Comparison of ENCODE assay signal across 25 mouse cellular contexts in the genomic region with DNA sequence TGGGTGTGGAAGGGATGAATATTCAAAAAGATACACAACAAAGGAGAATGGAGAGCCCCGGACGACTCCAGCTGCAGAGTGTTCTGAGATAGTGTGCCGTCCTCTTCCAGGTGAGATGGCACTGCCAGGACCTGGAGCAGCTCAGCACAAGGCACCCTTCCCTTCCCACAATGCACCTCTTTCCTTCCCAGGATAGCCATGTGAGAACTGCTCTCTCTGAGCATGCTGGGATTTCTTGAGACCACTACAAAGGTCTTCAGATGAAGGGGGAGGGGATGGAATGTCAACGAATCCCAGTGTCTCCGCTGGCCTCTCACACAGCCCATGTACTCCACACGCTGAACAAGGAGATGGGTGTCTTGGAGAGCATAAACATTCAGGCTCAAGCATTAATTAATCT. TPM values are rescaled to one million over a fixed set of nuclear protein-coding genes. Genes with fewer than 3 reads are reported as not detected.
DNase-seq lines count a peak whose midpoint lies in the region; ATAC-seq and TF ChIP-seq lines count a peak whose summit lies in the region.
"Had no signal": no experiment of that assay in that cellular context is flagged by ENCODE, and none has a peak within 500 bp of the region (broad histone marks: within the 10 kb centered on the region; RNA-seq: fewer than 3 reads in every experiment).

No protein-coding gene starts in this region.

- peak; percentile 30; the same call in 1 of the 2 replicates for ATAC-seq in midbrain, embryonic 11.5 days (ENCODE audit: low FRiP score)
- no peak for ATAC-seq in midbrain, embryonic 15.5 days (replicated peaks)
- no peak for ATAC-seq in lung, postnatal 0 days
- ATAC-seq in forebrain, postnatal 0 days, result no peak
- ATAC-seq: activated CD4-positive, CD25-positive, alpha-beta regulatory T cell, adult 4 months; CD4-positive, CD25-positive, alpha-beta regulatory T cell, adult 4 months; forebrain, embryonic 13.5 days; forebrain, embryonic 15.5 days; Patski had no signal

- DNase-seq in midbrain, embryonic 11.5 days (ENCODE audit: low spot score, missing footprints), result no peak
- peak; percentile 60 for DNase-seq in R1 (ENCODE audit: low read depth, low spot score)
- no peak for DNase-seq in lung, postnatal 0 days (ENCODE audit: low spot score)
- DNase-seq in forebrain, postnatal 0 days, result no peak
- DNase-seq: adrenal gland, adult 8-10 months; adrenal gland, postnatal 14 days; adrenal gland, postnatal 36 days; B cell, adult 2 months; cerebellum, adult 11-12 months; cerebellum, adult 2 months; cerebellum, adult 9-10 months; cerebellum, postnatal 10 days; cerebellum, postnatal 25 days had no signal

- no peak overlapping the region for H3K27ac ChIP-seq in midbrain, embryonic 11.5 days (ENCODE audit: low read depth, low read length)
- no peak overlapping the region for H3K27ac ChIP-seq in midbrain, embryonic 15.5 days
- no peak overlapping the region for H3K27ac ChIP-seq in lung, postnatal 0 days (ENCODE audit: low read length)
- no peak overlapping the region for H3K27ac ChIP-seq in forebrain, postnatal 0 days (ENCODE audit: low read depth, low read length)
- H3K27ac ChIP-seq: embryonic facial prominence, embryonic 10.5 days; embryonic facial prominence, embryonic 12.5 days; forebrain, embryonic 13.5 days; forebrain, embryonic 15.5 days had no signal

- no peak for TF ChIP-seq EP300 in lung, postnatal 0 days (IDR thresholded peaks at IDR 0.05)

- no peaks in the 10 kb centered on the region for H3K36me3 ChIP-seq in midbrain, embryonic 11.5 days (ENCODE audit: control insufficient read depth, insufficient read depth, low read length)
- H3K36me3 ChIP-seq in midbrain, embryonic 15.5 days (replicated peaks), result no peaks in the 10 kb centered on the region
- H3K36me3 ChIP-seq in lung, postnatal 0 days (ENCODE audit: insufficient read depth, low read length), result 0 out of 2 replicates have a peak, but pooled peaks cover 13% of the 10 kb centered on the region
- H3K36me3 ChIP-seq in forebrain, postnatal 0 days (ENCODE audit: insufficient read depth), result no peaks in the 10 kb centered on the region
- H3K36me3 ChIP-seq: embryonic facial prominence, embryonic 10.5 days; embryonic facial prominence, embryonic 12.5 days; forebrain, embryonic 15.5 days; G1E had no signal

- H3K9me3 ChIP-seq in midbrain, embryonic 11.5 days (ENCODE audit: control insufficient read depth, low read length), result no peaks in the 10 kb centered on the region
- H3K9me3 ChIP-seq in midbrain, embryonic 15.5 days, result no peaks in the 10 kb centered on the region
- H3K9me3 ChIP-seq in lung, postnatal 0 days (ENCODE audit: low read length), result no peaks in the 10 kb centered on the region
- H3K9me3 ChIP-seq in forebrain, postnatal 0 days (ENCODE audit: low read length), result no peaks in the 10 kb centered on the region
- H3K9me3 ChIP-seq: embryonic facial prominence, embryonic 10.5 days; embryonic facial prominence, embryonic 12.5 days; forebrain, embryonic 13.5 days; forebrain, embryonic 15.5 days; G1E had no signal

- TF ChIP-seq CTCF in lung, postnatal 0 days (IDR thresholded peaks at IDR 0.05), result no peak
- no peak for TF ChIP-seq CTCF in forebrain, postnatal 0 days (IDR thresholded peaks at IDR 0.05; ENCODE audit: low read depth)

- 73% methylated on average over 6 of the region's 6 CpGs for WGBS in midbrain, embryonic 11.5 days
- 60% methylated on average over 6 of the region's 6 CpGs for WGBS in midbrain, embryonic 15.5 days
- 52% methylated on average over 6 of the region's 6 CpGs for WGBS in lung, postnatal 0 days
- WGBS in forebrain, postnatal 0 days, result 69% methylated on average over 6 of the region's 6 CpGs

- no peak overlapping the region for H3K4me2 ChIP-seq in midbrain, embryonic 11.5 days
- H3K4me2 ChIP-seq in midbrain, embryonic 15.5 days, result no peak overlapping the region
- no peak overlapping the region for H3K4me2 ChIP-seq in lung, postnatal 0 days (replicated peaks; ENCODE audit: low read depth, low read length)
- H3K4me2 ChIP-seq in forebrain, postnatal 0 days (ENCODE audit: low read depth), result no peak overlapping the region
- H3K4me2 ChIP-seq: embryonic facial prominence, embryonic 12.5 days; forebrain, embryonic 13.5 days; forebrain, embryonic 15.5 days had no signal

- no peak overlapping the region for H3K9ac ChIP-seq in midbrain, embryonic 11.5 days (ENCODE audit: low read length)
- no peak overlapping the region for H3K9ac ChIP-seq in midbrain, embryonic 15.5 days
- H3K9ac ChIP-seq in lung, postnatal 0 days (replicated peaks; ENCODE audit: low read depth), result no peak overlapping the region
- H3K9ac ChIP-seq in forebrain, postnatal 0 days, result no peak overlapping the region
- H3K9ac ChIP-seq: embryonic facial prominence, embryonic 12.5 days; forebrain, embryonic 13.5 days; forebrain, embryonic 15.5 days had no signal

- no peaks in the 10 kb centered on the region for H3K27me3 ChIP-seq in midbrain, embryonic 11.5 days (ENCODE audit: control insufficient read depth, insufficient read depth, low read length)
- H3K27me3 ChIP-seq in midbrain, embryonic 15.5 days (replicated peaks), result no peaks in the 10 kb centered on the region
- H3K27me3 ChIP-seq in lung, postnatal 0 days (replicated peaks; ENCODE audit: insufficient read depth, low read length), result no peaks in the 10 kb centered on the region
- H3K27me3 ChIP-seq in forebrain, postnatal 0 days (ENCODE audit: insufficient read depth, low read length), result no peaks in the 10 kb centered on the region
- H3K27me3 ChIP-seq: CH12.LX; embryonic facial prominence, embryonic 12.5 days; forebrain, embryonic 13.5 days; forebrain, embryonic 15.5 days; Patski had no signal

- H3K4me1 ChIP-seq in midbrain, embryonic 11.5 days (ENCODE audit: control insufficient read depth, insufficient read depth, low read length), result no peaks in the 10 kb centered on the region
- no peaks in the 10 kb centered on the region for H3K4me1 ChIP-seq in midbrain, embryonic 15.5 days
- no peaks in the 10 kb centered on the region for H3K4me1 ChIP-seq in lung, postnatal 0 days (ENCODE audit: insufficient read depth, low read depth, low read length)
- no peaks in the 10 kb centered on the region for H3K4me1 ChIP-seq in forebrain, postnatal 0 days (ENCODE audit: insufficient read depth)
- H3K4me1 ChIP-seq: embryonic facial prominence, embryonic 10.5 days; embryonic facial prominence, embryonic 12.5 days; forebrain, embryonic 13.5 days; forebrain, embryonic 15.5 days had no signal

- H3K4me3 ChIP-seq in midbrain, embryonic 11.5 days (ENCODE audit: low read depth, low read length), result no peak overlapping the region
- H3K4me3 ChIP-seq in midbrain, embryonic 15.5 days, result no peak overlapping the region
- no peak overlapping the region for H3K4me3 ChIP-seq in lung, postnatal 0 days (ENCODE audit: low read depth, low read length)
- H3K4me3 ChIP-seq in forebrain, postnatal 0 days (ENCODE audit: low read depth, low read length), result no peak overlapping the region
- H3K4me3 ChIP-seq: embryonic facial prominence, embryonic 10.5 days; embryonic facial prominence, embryonic 12.5 days; forebrain, embryonic 13.5 days; forebrain, embryonic 15.5 days had no signal

RNA-seq across cellular contexts. Expression of a gene that starts 18.5 kb away (rescaled TPM):
- polyA plus RNA-seq in midbrain, embryonic 11.5 days (2014; fragmentation: Nextera tagmentation; extraction: Ambion mirVana), result 33.1 and 34.4 TPM in 2 replicates
- polyA plus RNA-seq in midbrain, embryonic 15.5 days (2015; fragmentation: Nextera tagmentation; extraction: Ambion mirVana), result 65.1 and 69.5 TPM in 2 replicates
- polyA plus RNA-seq in lung, postnatal 0 days (2015; fragmentation: Nextera tagmentation; extraction: Ambion mirVana), result 10.7 and 11.5 TPM in 2 replicates
- total RNA-seq in forebrain, postnatal 0 days (2014; rRNA removed), result 73.2 TPM in 2 replicates
- 80.0 and 91.4 TPM in 2 replicates for polyA plus RNA-seq in forebrain, postnatal 0 days (2015; fragmentation: Nextera tagmentation; extraction: Ambion mirVana)
- polyA plus RNA-seq: G1E had no signal

RNA-seq across cellular contexts. Expression of a gene that starts 55.8 kb away (rescaled TPM):
- 0.40 and 0.56 TPM in 2 replicates for polyA plus RNA-seq in midbrain, embryonic 11.5 days (2014; fragmentation: Nextera tagmentation; extraction: Ambion mirVana)
- polyA plus RNA-seq in midbrain, embryonic 15.5 days (2015; fragmentation: Nextera tagmentation; extraction: Ambion mirVana), result 0.32 and 0.56 TPM in 2 replicates
- polyA plus RNA-seq in lung, postnatal 0 days (2015; fragmentation: Nextera tagmentation; extraction: Ambion mirVana), result 35.0 and 39.2 TPM in 2 replicates
- 0.10 and 0.31 TPM in 2 replicates for total RNA-seq in forebrain, postnatal 0 days (2014; rRNA removed)
- polyA plus RNA-seq in forebrain, postnatal 0 days (2015; fragmentation: Nextera tagmentation; extraction: Ambion mirVana), result 0.16 and 0.20 TPM in 2 replicates
- polyA plus RNA-seq: activated CD4-positive, CD25-positive, alpha-beta regulatory T cell, adult 4 months; G1E had no signal

RNA-seq across cellular contexts. Expression of a gene that starts 59.9 kb away (rescaled TPM):
- not detected in 2 replicates for polyA plus RNA-seq in midbrain, embryonic 11.5 days (2014; fragmentation: Nextera tagmentation; extraction: Ambion mirVana)
- not detected in 2 replicates for polyA plus RNA-seq in midbrain, embryonic 15.5 days (2015; fragmentation: Nextera tagmentation; extraction: Ambion mirVana)
- 0.11 and 0.13 TPM in 2 replicates for polyA plus RNA-seq in lung, postnatal 0 days (2015; fragmentation: Nextera tagmentation; extraction: Ambion mirVana)
- not detected in 2 replicates for total RNA-seq in forebrain, postnatal 0 days (2014; rRNA removed)
- polyA plus RNA-seq in forebrain, postnatal 0 days (2015; fragmentation: Nextera tagmentation; extraction: Ambion mirVana), result not detected in 2 replicates
- total RNA-seq: adrenal gland, postnatal 14 days; CH12.LX had no signal
- polyA plus RNA-seq: activated CD4-positive, CD25-positive, alpha-beta regulatory T cell, adult 4 months; embryonic facial prominence, embryonic 10.5 days; embryonic facial prominence, embryonic 12.5 days; embryonic facial prominence, embryonic 14.5 days; forebrain, embryonic 11.5 days; forebrain, embryonic 13.5 days; forebrain, embryonic 15.5 days; G1E had no signal

Comparison
In these comparisons a context has a peak if more than half of its experiments do, and no peak if none do; other contexts are left out.
1. RNA of a gene that starts 55.8 kb away (polyA plus RNA-seq): 35.0 to 39.2 TPM in lung, postnatal 0 days; 0.40 to 0.56 TPM in midbrain, embryonic 11.5 days, 0.32 to 0.56 TPM in midbrain, embryonic 15.5 days and 0.16 to 0.20 TPM in forebrain, postnatal 0 days; every median in the first group is over 10 times any median in the second.